Mouse (Mus musculus): ENCODE results near the gene Lrrc36.

- TF ChIP-seq CTCF (IDR thresholded peaks at IDR 0.05; ENCODE audit: insufficient read depth, low read length): no peak
- no peak for TF ChIP-seq POLR2A (IDR thresholded peaks at IDR 0.05; ENCODE audit: borderline replicate concordance, extremely low read depth, low read depth, low read length)
Measured at GRCm38 (mm10) chr8:105404496-105404895, 8.9 kb upstream of the Lrrc36 start.

All from lung, adult 2 months (tissue).